Mouse (Mus musculus) ES-E14 (cell line): Measurements from ENCODE around the gene Nr2c2ap. TPM values are rescaled to one million over a fixed set of nuclear protein-coding genes. Genes with fewer than 3 reads are reported as not detected.

Source experiments
- DNase-seq: peaks from one replicate; pipeline ENCODE4 v3.0.0-alpha.2; 2013; ENCODE audit warnings: low read depth, low spot score
- H3K27ac ChIP-seq: 2 replicates; pipeline ENCODE4 v1.5.1; 2012; ENCODE audit warnings: low read depth, mild to moderate bottlenecking, low read length, moderate library complexity, mixed read lengths; ENCODE audit not compliant: poor library complexity, insufficient read depth, severe bottlenecking
- H3K36me3 ChIP-seq: 2 replicates; pipeline ENCODE4 v1.6.1; 2012; ENCODE audit warnings: mild to moderate bottlenecking, low read length, moderate library complexity, mixed read lengths; ENCODE audit not compliant: control insufficient read depth, poor library complexity, insufficient read depth, severe bottlenecking
- H3K4me1 ChIP-seq, 2 experiments: fragments of 150-350 bp in 1 of 2; sonication (generic) in 1 of 2; 2 replicates each; pipeline ENCODE4 v1.6.1; 2012; ENCODE audit warnings: low read length in 2 of 2, mild to moderate bottlenecking in 1 of 2, mixed read lengths in 1 of 2; ENCODE audit not compliant: control insufficient read depth in 2 of 2, insufficient read depth in 2 of 2, poor library complexity in 1 of 2
- H3K4me3 ChIP-seq, 2 experiments: fragments of 150-350 bp in 1 of 2; sonication (generic) in 1 of 2; 2 replicates each; pipeline ENCODE4 v1.5.1; 2012; ENCODE audit warnings: low read length in 2 of 2, low read depth in 1 of 2, mild to moderate bottlenecking in 1 of 2, mixed read lengths in 1 of 2; ENCODE audit not compliant: insufficient read depth in 1 of 2, poor library complexity in 1 of 2, severe bottlenecking in 1 of 2
- H3K9ac ChIP-seq: 2 replicates; pipeline ENCODE4 v1.6.1; 2012; ENCODE audit warnings: low read depth, mild to moderate bottlenecking, low read length, mixed read lengths; ENCODE audit not compliant: poor library complexity, insufficient read depth, severe bottlenecking
- H3K9me3 ChIP-seq: fragments of 150-350 bp; sonication (generic); 2 replicates; pipeline ENCODE4 v1.6.1; 2012; ENCODE audit warnings: low read depth, mild to moderate bottlenecking, low read length; ENCODE audit not compliant: control insufficient read depth, insufficient read depth
- CHD2 ChIP-seq: IDR thresholded peaks from 2 replicates; pipeline ENCODE4 v1.6.1; 2014; ENCODE audit warnings: mild to moderate bottlenecking, low read depth, low read length, inconsistent platforms
- HCFC1 ChIP-seq: IDR thresholded peaks from 2 replicates; pipeline ENCODE4 v1.6.1; 2012; ENCODE audit warnings: low read length, inconsistent platforms, borderline replicate concordance; ENCODE audit not compliant: insufficient read depth
- MAFK ChIP-seq: IDR thresholded peaks from 2 replicates; pipeline ENCODE4 v1.6.1; 2014; ENCODE audit warnings: mild to moderate bottlenecking, low read depth, low read length, inconsistent platforms; ENCODE audit not compliant: insufficient read depth
- ZC3H11A ChIP-seq: IDR thresholded peaks from 2 replicates; pipeline ENCODE4 v1.6.1; 2012; ENCODE audit warnings: low read depth, mild to moderate bottlenecking, inconsistent platforms, low read length, borderline replicate concordance
- ZNF384 ChIP-seq: IDR thresholded peaks from 2 replicates; pipeline ENCODE4 v1.6.1; 2012; ENCODE audit warnings: low read depth, low read length, inconsistent platforms
- in situ Hi-C, 2 experiments: fragments of 600-800 bp; cut with MboI; formaldehyde crosslinking; loops; one replicate each; pipeline ENCODE4 v1.15.1; 2025; ENCODE audit warnings: low sequenced_read_pairs in 2 of 2, inconsistent platforms in 1 of 2; ENCODE audit not compliant: unreplicated experiment in 2 of 2
- total RNA-seq: library from RNA; depleted of rRNA; stranded (reverse); fragments of 300-350 nt; gene quantifications from 2 replicates; pipeline ENCODE4 v1.2.3, GENCODE M21; 2012

The Nr2c2ap gene
- total RNA-seq, 1 experiment, result 10.4 TPM

DNA sequence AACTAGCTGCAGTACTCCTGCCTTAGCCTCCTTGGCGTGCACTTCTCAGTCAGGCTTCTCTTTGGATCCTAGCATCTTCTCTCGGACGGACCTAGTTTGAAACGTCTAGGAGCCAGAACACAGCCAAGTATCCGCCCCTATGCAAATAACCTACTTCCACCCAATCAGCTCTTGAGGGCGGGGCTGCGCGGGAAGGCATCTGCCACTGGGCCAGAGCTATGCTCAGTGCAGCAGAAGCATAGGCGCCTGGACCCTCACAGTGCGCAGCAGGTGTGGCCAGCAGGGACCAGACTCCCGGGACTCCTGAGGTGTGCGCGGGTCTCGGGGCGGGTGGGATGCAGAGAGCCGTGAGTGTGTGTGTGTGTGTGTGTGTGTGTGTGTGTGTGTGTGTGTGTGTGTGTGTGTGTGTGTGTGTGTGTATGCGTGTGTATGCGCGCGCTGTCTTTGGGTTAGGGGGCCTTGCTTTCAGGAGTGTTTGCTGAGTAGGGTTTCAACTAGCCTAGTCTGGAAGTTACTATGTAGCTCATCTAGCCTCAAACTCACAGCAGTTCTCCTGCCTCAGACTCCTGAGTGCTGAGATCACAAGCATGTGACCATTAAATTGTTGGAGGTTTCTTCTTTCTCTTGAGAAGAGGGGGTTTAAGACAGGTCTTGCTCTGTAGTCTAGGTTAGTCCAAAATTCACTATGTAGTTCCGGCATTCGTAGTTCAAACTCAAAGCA, 21.6 kb downstream of the Nr2c2ap start:
- Histone ChIP-seq H3K4me3 (peak overlapping the region; percentile 55 to 72), H3K9me3 (no peaks in the 10 kb centered on the region), H3K9ac (no peak overlapping the region), H3K27ac (no peak overlapping the region), H3K4me1 (peaks cover 4 to 20% of the 10 kb centered on the region in 2 experiments; a peak in 2 of 4 replicates), H3K36me3 (no peaks in the 10 kb centered on the region)
- peak; percentile 77 for DNase-seq
- in situ Hi-C loops, result no loop called here
- no peak for TF ChIP-seq ZNF384

DNA sequence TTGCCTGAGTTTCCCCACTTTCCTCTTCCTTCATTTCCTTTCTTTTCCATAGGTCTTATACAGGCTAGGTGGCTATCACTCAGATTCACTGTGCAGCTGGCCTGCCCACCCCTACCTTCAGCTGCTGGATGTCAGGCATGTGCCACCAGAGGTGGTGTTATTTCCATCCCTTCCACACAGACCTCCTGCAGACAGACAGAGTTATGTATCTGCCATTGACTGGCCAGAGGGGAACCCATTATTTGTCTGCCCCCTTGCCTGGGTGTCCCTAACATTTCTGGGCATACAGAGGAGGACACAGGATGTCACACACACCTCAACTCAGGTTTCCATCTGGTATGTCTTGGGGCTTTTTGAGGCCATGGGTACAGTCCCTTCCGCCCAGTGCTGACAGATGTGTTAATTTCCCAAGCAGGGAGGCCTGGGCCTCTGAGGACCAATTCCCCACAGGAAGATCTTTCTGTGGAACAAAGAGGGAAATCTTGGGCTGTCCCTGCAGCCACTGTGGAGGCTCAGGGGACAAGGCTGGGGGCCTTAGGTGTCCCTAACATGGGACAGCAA, 26.2 kb downstream of the Nr2c2ap start:
- Histone ChIP-seq H3K27ac (no peak overlapping the region), H3K36me3 (no peaks in the 10 kb centered on the region), H3K9ac (no peak overlapping the region), H3K4me1 (peaks cover 7 to 14% of the 10 kb centered on the region in 2 experiments), H3K4me3 (no peak overlapping the region), H3K9me3 (no peaks in the 10 kb centered on the region)
- in situ Hi-C loops, result no loop called here
- TF ChIP-seq CHD2 (no peak), ZC3H11A (no peak), MAFK (no peak), ZNF384 (no peak), HCFC1 (no peak)
- DNase-seq, result no peak

DNA sequence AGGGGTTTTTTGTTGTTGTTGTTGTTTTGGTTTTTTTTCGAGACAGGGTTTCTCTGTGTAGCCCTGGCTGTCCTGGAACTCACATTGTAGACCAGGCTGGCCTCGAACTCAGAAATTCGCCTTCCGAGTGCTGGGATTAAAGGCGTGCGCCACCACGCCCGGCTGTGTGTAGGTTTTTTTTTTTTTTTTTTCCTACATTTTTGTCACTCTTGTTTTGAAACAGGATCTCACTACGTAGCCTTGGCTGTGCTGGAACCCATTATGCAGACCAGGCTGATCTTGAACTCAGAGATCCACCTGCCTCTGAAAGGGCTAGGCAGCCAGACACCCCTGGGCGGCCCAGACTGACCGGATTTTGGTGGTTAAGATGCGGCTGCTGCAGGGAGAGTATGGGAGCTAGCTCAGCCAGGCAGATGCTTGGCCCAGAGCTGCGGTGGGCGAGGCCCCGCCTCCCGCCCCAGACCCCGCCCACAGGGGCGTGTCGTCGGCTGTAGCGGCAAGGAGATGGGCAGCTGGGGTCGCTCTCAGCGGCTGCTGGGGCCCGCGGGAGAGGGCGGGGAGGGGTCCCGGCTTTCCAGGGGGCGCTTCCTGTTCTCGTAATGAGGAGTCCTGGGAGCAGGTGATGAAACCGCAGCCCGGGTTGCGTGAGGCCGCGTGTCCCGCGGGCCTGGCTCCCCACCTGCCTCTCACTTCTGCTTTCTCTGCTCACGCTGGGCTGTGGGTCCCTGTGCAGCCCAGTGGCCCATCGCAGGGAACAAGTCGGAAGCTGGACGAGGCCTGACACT, 27.1 kb downstream of the Nr2c2ap start:
- TF ChIP-seq HCFC1, result 0 out of 2 replicates have a peak, but pooled peaks have one; percentile 21
- TF ChIP-seq ZNF384, result peak; percentile 88
- no peak for TF ChIP-seq CHD2
- no peak for TF ChIP-seq MAFK
- TF ChIP-seq ZC3H11A, result no peak
- Histone ChIP-seq H3K9ac (peak overlapping the region; percentile 84), H3K36me3 (no peaks in the 10 kb centered on the region), H3K27ac (peak overlapping the region; percentile 78; the same call in 1 of the 2 replicates), H3K4me1 (peaks cover 4 to 11% of the 10 kb centered on the region in 2 experiments), H3K4me3 (peak overlapping the region; percentile 59 to 79), H3K9me3 (no peaks in the 10 kb centered on the region)
- in situ Hi-C loops, result no loop called here
- DNase-seq, result peak; percentile 47

DNA sequence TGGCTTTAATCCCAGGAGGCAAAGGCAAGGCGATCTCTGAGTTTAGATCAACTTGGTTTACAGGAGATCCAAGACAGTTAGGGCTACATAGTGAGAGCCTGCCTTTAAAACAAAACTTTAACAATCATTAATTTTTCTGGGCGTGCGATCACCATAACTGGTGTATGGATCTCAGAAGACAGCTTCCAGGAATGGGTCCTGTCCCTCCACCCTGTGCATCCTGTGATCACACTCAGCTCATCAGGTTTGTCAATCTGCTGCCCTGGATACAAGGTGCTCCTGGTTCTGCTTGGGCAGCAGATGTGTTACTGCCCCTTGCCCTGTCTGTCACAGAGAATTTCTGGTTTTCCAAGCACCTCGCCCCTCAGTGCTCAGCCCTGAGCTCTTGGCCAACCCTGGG, 28.1 kb downstream of the Nr2c2ap start:
- peak overlapping the region in 1 of 2 experiments; percentile 79; a peak in 2 of 4 replicates for H3K4me3 ChIP-seq
- no peak for DNase-seq
- peaks cover 4 to 9% of the 10 kb centered on the region in 2 experiments for H3K4me1 ChIP-seq
- no peak overlapping the region for H3K27ac ChIP-seq
- H3K9ac ChIP-seq, result no peak overlapping the region; the same call in 1 of the 2 replicates
- TF ChIP-seq HCFC1 (no peak), ZNF384 (no peak), ZC3H11A (no peak), CHD2 (no peak), MAFK (no peak)
- in situ Hi-C loops, result no loop called here
- H3K9me3 ChIP-seq, result no peaks in the 10 kb centered on the region
- no peaks in the 10 kb centered on the region for H3K36me3 ChIP-seq
